Mouse (Mus musculus): ENCODE results near the gene Pla2g4b.

Gene Pla2g4b

GRCm38 (mm10) chr2:120017599-120017998 is 15.6 kb upstream of the Pla2g4b start:
- DNase-seq: no peak

GRCm38 (mm10) chr2:120024337-120024736 is 8.9 kb upstream of the Pla2g4b start:
- DNase-seq: no peak

- DNase-seq: peak; percentile 85 to 93
Observed at GRCm38 (mm10) chr2:120026984-120027949, 6.0 kb upstream of the Pla2g4b start, which contains the start of the genes Jmjd7 and Gm28042. Jmjd7 (plus strand) TSS chr2:120027483. Gm28042 (plus strand) TSS chr2:120027493.

GRCm38 (mm10) chr2:120027950-120028331 is 5.3 kb upstream of the Pla2g4b start:
- no peak for DNase-seq

- DNase-seq: no peak
Observed at GRCm38 (mm10) chr2:120030380-120030779, 2.8 kb upstream of the Pla2g4b start.

- DNase-seq: no peak
Observed at GRCm38 (mm10) chr2:120033726-120034125, 509 bp downstream of the Pla2g4b start.

- DNase-seq: no peak
Observed at GRCm38 (mm10) chr2:120037744-120038143, 4.5 kb downstream of the Pla2g4b start.

GRCm38 (mm10) chr2:120040991-120041390 is 7.8 kb downstream of the Pla2g4b start:
- no peak for DNase-seq

- DNase-seq: no peak
Observed at GRCm38 (mm10) chr2:120044101-120044603, 10.9 kb downstream of the Pla2g4b start.

- DNase-seq: no peak
Observed at GRCm38 (mm10) chr2:120044676-120045075, 11.5 kb downstream of the Pla2g4b start.

- no peak for DNase-seq
Observed at GRCm38 (mm10) chr2:120046486-120047310, 13.5 kb downstream of the Pla2g4b start.

- no peak for DNase-seq
Observed at GRCm38 (mm10) chr2:120048173-120048572, 15.0 kb downstream of the Pla2g4b start.

- peak; percentile 33 to 61 for DNase-seq
Observed at GRCm38 (mm10) chr2:120049632-120050274, 16.5 kb downstream of the Pla2g4b start.

- DNase-seq: no peak
Observed at GRCm38 (mm10) chr2:120051405-120051804, 18.2 kb downstream of the Pla2g4b start.

GRCm38 (mm10) chr2:120054771-120055552 is 21.7 kb downstream of the Pla2g4b start:
- DNase-seq: no peak

- DNase-seq: no peak
Observed at GRCm38 (mm10) chr2:120055923-120056322, 22.7 kb downstream of the Pla2g4b start.

- DNase-seq: no peak
Observed at GRCm38 (mm10) chr2:120058818-120059217, 25.6 kb downstream of the Pla2g4b start.

- DNase-seq: no peak
Observed at GRCm38 (mm10) chr2:120059466-120059865, 26.2 kb downstream of the Pla2g4b start.

GRCm38 (mm10) chr2:120060190-120060589 is 27.0 kb downstream of the Pla2g4b start:
- DNase-seq: peak; percentile 38 to 60

GRCm38 (mm10) chr2:120060651-120061050 is 27.4 kb downstream of the Pla2g4b start:
- DNase-seq: peak; percentile 35 to 47

- DNase-seq: no peak
Observed at GRCm38 (mm10) chr2:120062248-120062647, 29.0 kb downstream of the Pla2g4b start.

GRCm38 (mm10) chr2:120064639-120065038 is 31.4 kb downstream of the Pla2g4b start:
- DNase-seq: no peak

Measured in kidney, adult 8-10 months (tissue).